Comparison of ENCODE assay signal across 8 mouse cellular contexts in the genomic region with DNA sequence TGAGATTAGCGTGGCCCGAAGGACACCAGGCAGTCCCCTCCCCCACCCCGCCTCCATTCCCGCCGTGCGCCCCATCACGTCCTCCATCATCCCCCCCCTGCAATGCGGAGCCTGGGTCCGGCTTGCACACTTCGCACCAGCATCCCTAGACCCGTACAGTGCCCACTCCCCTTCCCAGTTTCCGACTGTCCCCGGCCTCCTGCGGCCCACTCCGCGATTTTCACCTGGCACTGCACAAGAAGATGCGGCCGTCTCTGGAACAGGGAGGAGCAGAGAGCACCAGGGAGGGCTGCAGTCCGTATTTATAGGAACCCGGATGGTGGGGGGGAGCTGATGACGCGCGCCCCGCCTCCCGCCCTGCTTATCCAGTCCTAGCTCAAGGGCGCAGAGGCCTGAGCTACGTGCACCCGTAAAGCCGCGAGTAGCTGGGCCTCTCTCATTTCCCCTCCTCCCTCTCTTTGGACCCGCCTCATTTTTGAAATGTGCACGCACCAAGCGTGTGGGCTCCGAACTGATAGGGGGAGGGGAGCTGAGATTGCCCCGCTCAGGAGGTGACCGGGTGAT. TPM values are rescaled to one million over a fixed set of nuclear protein-coding genes. Genes with fewer than 3 reads are reported as not detected.
A peak's percentile ranks its signal among the peaks of the same experiment; 100 is the strongest.
DNase-seq lines count a peak whose midpoint lies in the region; ATAC-seq and TF ChIP-seq lines count a peak whose summit lies in the region.

No protein-coding gene starts in this region.

- under 1% methylated on average over 36 of the region's 36 CpGs for WGBS in heart, embryonic 11.5 days (ENCODE audit: insufficient replicate concordance)
- 1% methylated on average over 36 of the region's 36 CpGs for WGBS in kidney, postnatal 0 days
- WGBS in liver, embryonic 11.5 days = under 1% methylated on average over 36 of the region's 36 CpGs
- WGBS in stomach, embryonic 14.5 days = 0% methylated on average over 36 of the region's 36 CpGs

- H3K4me3 ChIP-seq in heart, embryonic 11.5 days (ENCODE audit: low read depth, low read length) = peak overlapping the region; percentile 95
- peak overlapping the region; percentile 86 for H3K4me3 ChIP-seq in kidney, postnatal 0 days (replicated peaks; ENCODE audit: low read depth, low read length)
- peak overlapping the region; percentile 87 for H3K4me3 ChIP-seq in liver, embryonic 11.5 days (ENCODE audit: low read depth, low read length)
- peak overlapping the region; percentile 75 for H3K4me3 ChIP-seq in stomach, embryonic 14.5 days (ENCODE audit: low read depth, low read length)

- no peaks in the 10 kb centered on the region for H3K27me3 ChIP-seq in heart, embryonic 11.5 days (ENCODE audit: control insufficient read depth, insufficient read depth, low read length)
- no peaks in the 10 kb centered on the region for H3K27me3 ChIP-seq in kidney, postnatal 0 days (ENCODE audit: insufficient read depth, low read length)
- H3K27me3 ChIP-seq in liver, embryonic 11.5 days (replicated peaks; ENCODE audit: control insufficient read depth, insufficient read depth, low read length) = no peaks in the 10 kb centered on the region
- H3K27me3 ChIP-seq in stomach, embryonic 14.5 days (ENCODE audit: control insufficient read depth, insufficient read depth, low read length) = no peaks in the 10 kb centered on the region

- no peaks in the 10 kb centered on the region for H3K9me3 ChIP-seq in heart, embryonic 11.5 days (replicated peaks; ENCODE audit: control insufficient read depth, low read length)
- H3K9me3 ChIP-seq in kidney, postnatal 0 days (replicated peaks; ENCODE audit: low read length) = no peaks in the 10 kb centered on the region
- no peaks in the 10 kb centered on the region for H3K9me3 ChIP-seq in liver, embryonic 11.5 days (ENCODE audit: control insufficient read depth, low read length)
- H3K9me3 ChIP-seq in stomach, embryonic 14.5 days (ENCODE audit: control insufficient read depth, low read depth, low read length) = no peaks in the 10 kb centered on the region

- H3K4me1 ChIP-seq in heart, embryonic 11.5 days (ENCODE audit: control insufficient read depth, insufficient read depth, low read length) = peaks cover 30% of the 10 kb centered on the region
- H3K4me1 ChIP-seq in kidney, postnatal 0 days (replicated peaks; ENCODE audit: insufficient read depth, low read length) = peaks cover 29% of the 10 kb centered on the region
- H3K4me1 ChIP-seq in liver, embryonic 11.5 days (replicated peaks; ENCODE audit: control insufficient read depth, insufficient read depth, low read length) = peaks cover 39% of the 10 kb centered on the region
- H3K4me1 ChIP-seq in stomach, embryonic 14.5 days (ENCODE audit: control insufficient read depth, insufficient read depth, low read length) = peaks cover 22% of the 10 kb centered on the region

- peak overlapping the region; percentile 98 for H3K27ac ChIP-seq in heart, embryonic 11.5 days (ENCODE audit: low read depth, low read length)
- peak overlapping the region; percentile 89 for H3K27ac ChIP-seq in kidney, postnatal 0 days
- H3K27ac ChIP-seq in liver, embryonic 11.5 days (ENCODE audit: low read depth, low read length) = peak overlapping the region; percentile 97
- peak overlapping the region; percentile 97 for H3K27ac ChIP-seq in stomach, embryonic 14.5 days (ENCODE audit: low read length)

- peak; percentile 96 to 98 for DNase-seq in B cell, adult 2 months
- peak; percentile 99 for DNase-seq in brain, adult 2 months (ENCODE audit: low read depth, low spot score)
- DNase-seq in kidney, postnatal 0 days (ENCODE audit: low spot score) = peak; percentile 98
- peak; percentile 99 for DNase-seq in liver, embryonic 11.5 days (ENCODE audit: low spot score)
- peak; percentile 97 for DNase-seq in naive thymus-derived CD4-positive, alpha-beta T cell, adult 2 months (ENCODE audit: low read depth)

- H3K4me2 ChIP-seq in heart, embryonic 11.5 days = peak overlapping the region; percentile 94
- H3K4me2 ChIP-seq in kidney, postnatal 0 days (ENCODE audit: low read length) = peak overlapping the region; percentile 87
- H3K4me2 ChIP-seq in liver, embryonic 11.5 days = peak overlapping the region; percentile 96
- peak overlapping the region; percentile 70 for H3K4me2 ChIP-seq in stomach, embryonic 14.5 days (replicated peaks; ENCODE audit: low read depth, low read length)

- peak overlapping the region; percentile 100 for H3K9ac ChIP-seq in heart, embryonic 11.5 days (ENCODE audit: low read depth, low read length)
- peak overlapping the region; percentile 86 for H3K9ac ChIP-seq in kidney, postnatal 0 days (ENCODE audit: low read depth, low read length)
- H3K9ac ChIP-seq in liver, embryonic 11.5 days (ENCODE audit: low read depth, low read length) = peak overlapping the region; percentile 97
- peak overlapping the region; percentile 89 for H3K9ac ChIP-seq in stomach, embryonic 14.5 days (replicated peaks; ENCODE audit: low read depth, low read length)

- H3K36me3 ChIP-seq in heart, embryonic 11.5 days (ENCODE audit: control insufficient read depth, insufficient read depth, low read length) = peaks cover 36% of the 10 kb centered on the region
- H3K36me3 ChIP-seq in kidney, postnatal 0 days (ENCODE audit: insufficient read depth, low read length) = peaks cover 23% of the 10 kb centered on the region
- peaks cover 50% of the 10 kb centered on the region for H3K36me3 ChIP-seq in liver, embryonic 11.5 days (ENCODE audit: control insufficient read depth, insufficient read depth, low read length)
- peaks cover 53% of the 10 kb centered on the region for H3K36me3 ChIP-seq in stomach, embryonic 14.5 days (ENCODE audit: control insufficient read depth, insufficient read depth, low read length)

- TF ChIP-seq CTCF in kidney, postnatal 0 days (IDR thresholded peaks at IDR 0.05; ENCODE audit: low read depth) = no peak

- ATAC-seq in erythroblast, adult 5-6 weeks (replicated peaks; ENCODE audit: low FRiP score, poor library complexity, severe bottlenecking) = peak; percentile 79
- peak; percentile 84 for ATAC-seq in heart, embryonic 11.5 days (replicated peaks; ENCODE audit: insufficient number of reproducible peaks, low FRiP score, low TSS enrichment)
- ATAC-seq in kidney, postnatal 0 days (replicated peaks; ENCODE audit: low FRiP score, low read depth) = peak; percentile 87
- ATAC-seq in liver, embryonic 11.5 days (replicated peaks; ENCODE audit: low FRiP score) = peak; percentile 87
- ATAC-seq in stomach, embryonic 14.5 days (ENCODE audit: insufficient number of reproducible peaks, insufficient read depth, low FRiP score, low read depth) = peak; percentile 92

RNA-seq across cellular contexts. Expression of gene Gapdh, which starts 0.9 kb away (rescaled TPM):
- total RNA-seq in erythroblast, adult 5-6 weeks (2015; ENCODE audit: low replicate concordance) = 912 and 913 TPM in 2 replicates
- total RNA-seq in erythroblast, adult 5-6 weeks (2017; ENCODE audit: low replicate concordance) = 174 and 278 TPM in 2 replicates
- 4,443 and 4,472 TPM in 2 replicates for polyA plus RNA-seq in heart, embryonic 11.5 days (2014; fragmentation: Nextera tagmentation; extraction: Ambion mirVana)
- 1,529 and 1,548 TPM in 2 replicates for polyA plus RNA-seq in kidney, postnatal 0 days (2015; fragmentation: Nextera tagmentation; extraction: Ambion mirVana)
- polyA plus RNA-seq in liver, embryonic 11.5 days (2014; fragmentation: Nextera tagmentation; extraction: Ambion mirVana) = 2,450 and 2,526 TPM in 2 replicates
- polyA plus RNA-seq in stomach, embryonic 14.5 days (2014; fragmentation: Nextera tagmentation; extraction: Ambion mirVana) = 1,945 and 1,966 TPM in 2 replicates

RNA-seq across cellular contexts. Expression of gene Iffo1, which starts 20.4 kb away (rescaled TPM):
- 3.1 and 6.9 TPM in 2 replicates for total RNA-seq in erythroblast, adult 5-6 weeks (2015; ENCODE audit: low replicate concordance)
- 2.2 and 10.9 TPM in 2 replicates for total RNA-seq in erythroblast, adult 5-6 weeks (2017; ENCODE audit: low replicate concordance)
- polyA plus RNA-seq in heart, embryonic 11.5 days (2014; fragmentation: Nextera tagmentation; extraction: Ambion mirVana) = 6.7 and 11.0 TPM in 2 replicates
- 8.1 and 8.7 TPM in 2 replicates for polyA plus RNA-seq in kidney, postnatal 0 days (2015; fragmentation: Nextera tagmentation; extraction: Ambion mirVana)
- 7.7 and 9.9 TPM in 2 replicates for polyA plus RNA-seq in liver, embryonic 11.5 days (2014; fragmentation: Nextera tagmentation; extraction: Ambion mirVana)
- polyA plus RNA-seq in stomach, embryonic 14.5 days (2014; fragmentation: Nextera tagmentation; extraction: Ambion mirVana) = 7.4 and 9.2 TPM in 2 replicates

RNA-seq across cellular contexts. Expression of gene Ncapd2, which starts 26.1 kb away (rescaled TPM):
- total RNA-seq in erythroblast, adult 5-6 weeks (2015; ENCODE audit: low replicate concordance) = 139 and 148 TPM in 2 replicates
- total RNA-seq in erythroblast, adult 5-6 weeks (2017; ENCODE audit: low replicate concordance) = 137 and 246 TPM in 2 replicates
- polyA plus RNA-seq in heart, embryonic 11.5 days (2014; fragmentation: Nextera tagmentation; extraction: Ambion mirVana) = 82.3 and 84.0 TPM in 2 replicates
- polyA plus RNA-seq in kidney, postnatal 0 days (2015; fragmentation: Nextera tagmentation; extraction: Ambion mirVana) = 43.8 and 48.0 TPM in 2 replicates
- polyA plus RNA-seq in liver, embryonic 11.5 days (2014; fragmentation: Nextera tagmentation; extraction: Ambion mirVana) = 150 and 158 TPM in 2 replicates
- 107 and 109 TPM in 2 replicates for polyA plus RNA-seq in stomach, embryonic 14.5 days (2014; fragmentation: Nextera tagmentation; extraction: Ambion mirVana)

RNA-seq across cellular contexts. Expression of gene Mrpl51, which starts 26.2 kb away (rescaled TPM):
- total RNA-seq in erythroblast, adult 5-6 weeks (2015; ENCODE audit: low replicate concordance) = 40.1 and 54.4 TPM in 2 replicates
- 16.4 and 29.8 TPM in 2 replicates for total RNA-seq in erythroblast, adult 5-6 weeks (2017; ENCODE audit: low replicate concordance)
- 226 and 234 TPM in 2 replicates for polyA plus RNA-seq in heart, embryonic 11.5 days (2014; fragmentation: Nextera tagmentation; extraction: Ambion mirVana)
- polyA plus RNA-seq in kidney, postnatal 0 days (2015; fragmentation: Nextera tagmentation; extraction: Ambion mirVana) = 275 and 288 TPM in 2 replicates
- polyA plus RNA-seq in liver, embryonic 11.5 days (2014; fragmentation: Nextera tagmentation; extraction: Ambion mirVana) = 287 and 311 TPM in 2 replicates
- 193 and 202 TPM in 2 replicates for polyA plus RNA-seq in stomach, embryonic 14.5 days (2014; fragmentation: Nextera tagmentation; extraction: Ambion mirVana)

RNA-seq across cellular contexts. Expression of gene Nop2, which starts 33.7 kb away (rescaled TPM):
- 4.8 and 6.7 TPM in 2 replicates for total RNA-seq in erythroblast, adult 5-6 weeks (2015; ENCODE audit: low replicate concordance)
- 10.5 and 11.8 TPM in 2 replicates for total RNA-seq in erythroblast, adult 5-6 weeks (2017; ENCODE audit: low replicate concordance)
- 50.7 and 52.9 TPM in 2 replicates for polyA plus RNA-seq in heart, embryonic 11.5 days (2014; fragmentation: Nextera tagmentation; extraction: Ambion mirVana)
- polyA plus RNA-seq in kidney, postnatal 0 days (2015; fragmentation: Nextera tagmentation; extraction: Ambion mirVana) = 41.1 and 43.2 TPM in 2 replicates
- polyA plus RNA-seq in liver, embryonic 11.5 days (2014; fragmentation: Nextera tagmentation; extraction: Ambion mirVana) = 114 and 125 TPM in 2 replicates
- 52.3 and 55.4 TPM in 2 replicates for polyA plus RNA-seq in stomach, embryonic 14.5 days (2014; fragmentation: Nextera tagmentation; extraction: Ambion mirVana)

Comparison
In these comparisons a context has a peak if more than half of its experiments do, and no peak if none do; other contexts are left out.
1. Peak in every context shown above with its lines: DNase-seq, ATAC-seq, H3K4me3 ChIP-seq and H3K27ac ChIP-seq.